Mouse (Mus musculus) heart, postnatal 25 days (tissue): ENCODE results near the gene Mybpc1. TPM values are rescaled to one million over a fixed set of nuclear protein-coding genes. Genes with fewer than 3 reads are reported as not detected.
"Not testable (repeated sequence)": the region's sequence is repeated elsewhere in the genome, so short reads cannot be mapped to it uniquely, and the experiment has no call there.

ENCODE experiments used
- DNase-seq: peaks from one replicate; pipeline ENCODE4 v3.0.0; 2022; ENCODE audit warnings: low spot score
- intact Hi-C: fragments of 180-260 bp; cut with DNase I; formaldehyde crosslinking; loops from one replicate; pipeline ENCODE4 v1.15.1; 2025
- total RNA-seq, 2 experiments: library from RNA; stranded (reverse); gene quantifications; 2 replicates each; pipeline ENCODE4 v1.2.3; 2021

Gene Mybpc1
- total RNA-seq, 2 experiments from 2014 or later = 0.34 to 0.64 TPM

DNA sequence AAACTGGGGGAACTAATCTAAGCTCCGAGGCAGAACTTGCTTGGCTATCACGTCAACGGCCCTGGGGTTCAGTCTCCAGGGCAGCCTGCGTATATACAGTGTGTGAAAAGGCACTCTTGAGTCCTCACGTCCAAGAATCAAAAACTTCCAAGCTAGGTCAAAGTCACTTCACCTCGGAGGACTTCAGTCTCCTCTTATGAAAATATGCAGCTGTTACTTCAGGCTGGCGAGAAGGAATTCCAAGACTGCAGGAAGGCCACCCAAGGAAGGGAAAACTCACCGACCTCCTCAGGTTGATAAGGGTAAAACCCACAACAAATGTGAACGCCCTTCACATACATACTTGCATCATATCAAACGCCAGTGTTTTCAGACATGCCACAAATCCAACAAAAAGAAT is 103.6 kb downstream of the Mybpc1 start:
- intact Hi-C loops = loop anchor here (5.0 kb wide), 2 partner anchors 124 to 326 kb away; partner anchors contain the start of genes Dram1, Gnptab and Utp20
- DNase-seq = no peak

- intact Hi-C loops = loop anchor here (5.0 kb wide), 2 partner anchors 123 to 327 kb away; partner anchors contain the start of genes Dram1, Gnptab and Utp20
Observed at GRCm38 (mm10) chr10:88499993-88500392, 105.0 kb downstream of the Mybpc1 start.

DNA sequence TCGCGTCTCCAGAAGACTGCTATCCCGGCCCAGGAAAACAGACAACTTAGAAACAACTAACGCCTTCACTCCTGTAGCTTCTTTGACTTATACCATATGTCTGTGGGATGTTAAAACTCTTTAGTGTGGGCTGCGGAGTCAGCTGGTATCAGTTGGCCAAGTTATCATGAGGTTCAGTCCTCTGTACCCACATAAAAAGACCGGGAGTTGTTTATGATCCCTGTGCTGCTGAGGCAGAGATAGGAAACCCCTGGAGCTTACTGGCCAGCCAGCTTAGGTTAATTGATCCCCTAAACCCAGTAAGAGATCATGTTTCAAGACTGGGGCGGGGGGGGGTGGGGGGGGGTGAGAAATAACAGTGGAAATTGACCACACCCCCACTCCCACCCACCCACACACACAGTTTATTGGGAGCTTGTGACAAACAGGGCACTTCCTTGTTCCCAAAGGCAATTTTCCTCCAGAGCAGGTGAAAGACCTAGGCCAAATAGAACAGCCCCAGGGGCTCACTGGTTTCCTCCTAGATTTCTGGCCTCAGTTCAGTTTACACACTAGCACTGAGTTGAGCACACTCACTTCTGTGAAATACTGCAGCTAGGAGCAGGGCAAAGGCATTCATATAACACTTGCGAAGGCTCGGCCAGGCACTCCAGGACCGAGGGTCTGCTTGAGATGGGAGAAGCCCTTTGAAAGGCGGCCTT is 107.9 kb downstream of the Mybpc1 start:
- no peak for DNase-seq
- intact Hi-C loops = no loop called here

More at GRCm38 (mm10) chr10:88499993-88500392, 105.0 kb downstream of the Mybpc1 start:
- no peak for DNase-seq

GRCm38 (mm10) chr10:88494959-88495587 is 109.9 kb downstream of the Mybpc1 start:
- DNase-seq = no peak
- intact Hi-C loops = no loop called here

- intact Hi-C loops = no loop called here
- no peak for DNase-seq
Observed at GRCm38 (mm10) chr10:88492658-88493057, 112.3 kb downstream of the Mybpc1 start.

DNA sequence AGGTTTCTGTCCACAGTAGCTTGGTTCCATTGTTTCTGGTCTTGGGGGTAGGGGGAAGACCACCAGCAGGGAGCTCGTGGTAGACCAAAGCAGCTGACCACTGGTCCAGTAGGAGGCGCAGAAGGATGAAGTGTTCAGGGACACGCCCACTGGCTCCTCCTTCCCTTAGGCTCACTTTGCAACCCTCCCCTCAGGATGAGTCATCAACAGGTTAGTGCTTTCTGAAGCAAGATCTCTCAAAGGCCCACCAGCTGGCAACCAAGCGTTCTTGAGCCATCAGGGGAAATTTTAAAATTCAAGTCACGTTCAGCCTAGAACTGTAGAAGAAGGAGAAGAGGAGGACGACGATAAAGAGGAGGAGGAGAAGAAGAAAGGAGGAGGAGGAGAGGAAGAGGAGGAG is 113.3 kb downstream of the Mybpc1 start:
- no peak for DNase-seq
- intact Hi-C loops = no loop called here

DNA sequence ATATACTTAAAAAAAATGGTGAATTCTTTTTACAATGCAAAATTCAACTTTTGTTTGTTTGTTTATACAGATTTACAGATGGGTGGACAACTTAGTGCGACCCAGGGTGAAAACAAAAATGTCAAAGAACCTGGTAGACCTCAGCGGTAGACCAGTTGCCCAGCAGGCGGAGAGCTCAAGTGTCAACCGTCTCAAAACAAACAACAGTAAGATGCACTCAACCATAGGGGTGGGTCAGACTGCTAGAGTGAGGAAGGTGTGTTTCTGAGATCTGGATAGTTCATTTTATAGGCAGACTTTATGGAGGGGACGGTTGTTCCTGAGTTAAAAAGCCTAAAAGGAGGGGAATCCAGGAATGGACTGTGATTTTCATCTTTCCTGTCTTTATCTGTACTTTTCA is 116.3 kb downstream of the Mybpc1 start:
- intact Hi-C loops = no loop called here
- DNase-seq = no peak

GRCm38 (mm10) chr10:88482866-88483265 is 122.1 kb downstream of the Mybpc1 start:
- DNase-seq, intact Hi-C loops: not testable (repeated sequence)

Other genes with a start within 250 kb of the Mybpc1 start
- 1 to 10 TPM; 3.8 to 4.1 TPM for gene Dram1, start 226.1 kb downstream of the Mybpc1 start, total RNA-seq
- 10 to 100 TPM; 25.5 to 29.9 TPM for gene Gnptab, start 226.0 kb downstream of the Mybpc1 start, total RNA-seq
- gene Sycp3, start 145.6 kb downstream of the Mybpc1 start, total RNA-seq = not detected
- gene Chpt1, start 101.1 kb downstream of the Mybpc1 start, total RNA-seq = 100 to 1,000 TPM; 304 to 315 TPM
- gene Spic, start 79.9 kb upstream of the Mybpc1 start, total RNA-seq = under 1 TPM in 1 of 2 experiments, not detected in 1; 0.29 TPM
- 10 to 100 TPM; 83.2 to 86.4 TPM for gene Arl1, start 125.7 kb upstream of the Mybpc1 start, total RNA-seq
- 10 to 100 TPM; 11.0 to 11.6 TPM for gene Utp20, start 221.7 kb upstream of the Mybpc1 start, total RNA-seq